Mouse (Mus musculus): ENCODE results near the gene Zfp518b.

DNA sequence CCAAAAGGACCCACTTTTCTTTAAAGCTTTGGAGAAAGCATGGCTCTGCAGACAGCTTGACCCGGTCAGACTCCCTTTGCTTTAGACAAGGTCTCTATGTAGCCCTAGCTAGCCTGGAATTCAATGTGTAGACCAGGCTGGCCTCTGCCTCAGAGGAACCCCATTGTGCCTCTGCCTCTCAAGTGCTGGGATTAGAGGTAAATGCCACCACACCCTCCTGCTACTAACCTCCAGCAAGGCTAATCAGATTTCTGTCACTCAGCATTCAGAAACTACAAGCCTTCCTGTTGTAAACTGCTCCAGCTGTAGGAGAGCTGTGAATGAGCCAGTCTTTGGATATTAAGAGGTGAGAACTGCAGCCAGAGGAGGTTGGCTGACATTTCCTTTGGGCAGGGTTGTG is 3.1 kb upstream of the Zfp518b start:
- TF ChIP-seq TAL1 (IDR thresholded peaks at IDR 0.05; ENCODE audit: low read length), result no peak
- no peak for TF ChIP-seq GATA1 (IDR thresholded peaks at IDR 0.05; ENCODE audit: low read length)

All from erythroblast, embryonic 14.5 days (primary cell).